ENCODE assay signal across 12 mouse cellular contexts in genomic region chr11:87309329-87310074, GRCm38 (mm10). TPM values are rescaled to one million over a fixed set of nuclear protein-coding genes. Genes with fewer than 3 reads are reported as not detected.
DNase-seq lines count a peak whose midpoint lies in the region; ATAC-seq and TF ChIP-seq lines count a peak whose summit lies in the region.
"Had no signal": no experiment of that assay in that cellular context is flagged by ENCODE, and none has a peak within 500 bp of the region (broad histone marks: within the 10 kb centered on the region; RNA-seq: fewer than 3 reads in every experiment).

No protein-coding gene starts in this region.

- H3K4me3 ChIP-seq in liver, embryonic 15.5 days (replicated peaks): no peak overlapping the region
- H3K4me3 ChIP-seq in intestine, postnatal 0 days (ENCODE audit: low read depth, low read length): no peak overlapping the region
- H3K4me3 ChIP-seq in hindbrain, embryonic 13.5 days: no peak overlapping the region
- H3K4me3 ChIP-seq: embryonic facial prominence, embryonic 12.5 days; intestine, embryonic 15.5 days; limb, embryonic 15.5 days had no signal

- H3K4me1 ChIP-seq in liver, embryonic 15.5 days (replicated peaks): peaks cover 11% of the 10 kb centered on the region
- no peaks in the 10 kb centered on the region for H3K4me1 ChIP-seq in intestine, postnatal 0 days (replicated peaks; ENCODE audit: control insufficient read depth, insufficient read depth, low read length)
- no peaks in the 10 kb centered on the region for H3K4me1 ChIP-seq in hindbrain, embryonic 13.5 days (replicated peaks)
- H3K4me1 ChIP-seq: embryonic facial prominence, embryonic 12.5 days; intestine, embryonic 15.5 days; limb, embryonic 15.5 days had no signal

- H3K27ac ChIP-seq in liver, embryonic 15.5 days (replicated peaks): no peak overlapping the region; the same call in 1 of the 2 replicates
- no peak overlapping the region for H3K27ac ChIP-seq in intestine, postnatal 0 days (ENCODE audit: low read depth, low read length)
- no peak overlapping the region for H3K27ac ChIP-seq in hindbrain, embryonic 13.5 days
- H3K27ac ChIP-seq: embryonic facial prominence, embryonic 12.5 days; intestine, embryonic 15.5 days; limb, embryonic 15.5 days had no signal

- no peak overlapping the region for H3K9ac ChIP-seq in liver, embryonic 15.5 days
- H3K9ac ChIP-seq in intestine, postnatal 0 days (ENCODE audit: low read depth, low read length): no peak overlapping the region
- H3K9ac ChIP-seq in hindbrain, embryonic 13.5 days: no peak overlapping the region
- H3K9ac ChIP-seq: embryonic facial prominence, embryonic 12.5 days; intestine, embryonic 15.5 days; limb, embryonic 15.5 days had no signal

- peak; percentile 21 to 28 for DNase-seq in left cerebral cortex, adult 18-20 months (ENCODE audit: low spot score in 2 of 2)
- DNase-seq in left cerebral cortex, postnatal 10 days (ENCODE audit: extremely low spot score in 1 of 2, low spot score in 2 of 2): no peak
- peak; percentile 86 for DNase-seq in MEL-GATA-1-ER (ENCODE audit: extremely low read depth, low read depth)
- peak; percentile 1 for DNase-seq in c-Kit-negative CD71-positive TER-119-positive erythroid progenitor cells, embryonic 14.5 days (ENCODE audit: low read depth, low spot score)
- DNase-seq in kidney, postnatal 14 days: no peak

- ATAC-seq in liver, embryonic 15.5 days (ENCODE audit: insufficient read depth): peak; percentile 81
- ATAC-seq in intestine, postnatal 0 days: no peak
- ATAC-seq in hindbrain, embryonic 13.5 days (ENCODE audit: low FRiP score): no peak
- ATAC-seq: intestine, embryonic 15.5 days; midbrain, embryonic 16.5 days had no signal

- intact Hi-C loops in left cerebral cortex, postnatal 10 days (cut with DNase I): no loop called here

- no peak for TF ChIP-seq CTCF in intestine, postnatal 0 days (IDR thresholded peaks at IDR 0.05; ENCODE audit: low read depth)

- no peak overlapping the region; the same call in 1 of the 2 replicates for H3K4me2 ChIP-seq in liver, embryonic 15.5 days
- H3K4me2 ChIP-seq in intestine, postnatal 0 days (replicated peaks; ENCODE audit: low read depth): no peak overlapping the region
- H3K4me2 ChIP-seq in hindbrain, embryonic 13.5 days: no peak overlapping the region
- H3K4me2 ChIP-seq: embryonic facial prominence, embryonic 12.5 days; intestine, embryonic 15.5 days; limb, embryonic 15.5 days had no signal

- 27% methylated on average over 8 of the region's 8 CpGs for WGBS in liver, embryonic 15.5 days (ENCODE audit: insufficient replicate concordance)
- 62% methylated on average over 8 of the region's 8 CpGs for WGBS in intestine, postnatal 0 days
- 87% methylated on average over 8 of the region's 8 CpGs for WGBS in hindbrain, embryonic 13.5 days

- H3K27me3 ChIP-seq in liver, embryonic 15.5 days: no peaks in the 10 kb centered on the region
- H3K27me3 ChIP-seq in intestine, postnatal 0 days (replicated peaks; ENCODE audit: control insufficient read depth, insufficient read depth, low read length): no peaks in the 10 kb centered on the region
- H3K27me3 ChIP-seq in hindbrain, embryonic 13.5 days: no peaks in the 10 kb centered on the region
- H3K27me3 ChIP-seq: embryonic facial prominence, embryonic 12.5 days; intestine, embryonic 15.5 days; limb, embryonic 15.5 days had no signal

- H3K9me3 ChIP-seq in liver, embryonic 15.5 days (replicated peaks): no peaks in the 10 kb centered on the region
- no peaks in the 10 kb centered on the region for H3K9me3 ChIP-seq in intestine, postnatal 0 days (ENCODE audit: control insufficient read depth)
- no peaks in the 10 kb centered on the region for H3K9me3 ChIP-seq in hindbrain, embryonic 13.5 days
- H3K9me3 ChIP-seq: embryonic facial prominence, embryonic 12.5 days; intestine, embryonic 15.5 days; limb, embryonic 15.5 days had no signal

- no peaks in the 10 kb centered on the region for H3K36me3 ChIP-seq in liver, embryonic 15.5 days (replicated peaks)
- no peaks in the 10 kb centered on the region for H3K36me3 ChIP-seq in intestine, postnatal 0 days (ENCODE audit: control insufficient read depth, insufficient read depth)
- H3K36me3 ChIP-seq in hindbrain, embryonic 13.5 days: no peaks in the 10 kb centered on the region
- H3K36me3 ChIP-seq: embryonic facial prominence, embryonic 12.5 days; intestine, embryonic 15.5 days; limb, embryonic 15.5 days had no signal

RNA-seq across cellular contexts. Expression of gene Ppm1e, which starts 49.3 kb away (rescaled TPM):
- 100 to 1,000 TPM; 134 to 135 TPM for total RNA-seq in left cerebral cortex, adult 18-20 months (2021)
- 100 to 1,000 TPM; 173 to 181 TPM for total RNA-seq in left cerebral cortex, postnatal 10 days (2021)
- 1.7 and 2.0 TPM in 2 replicates for polyA plus RNA-seq in liver, embryonic 15.5 days (2015; fragmentation: Nextera tagmentation; extraction: Ambion mirVana)
- polyA plus RNA-seq in intestine, postnatal 0 days (2015; fragmentation: Nextera tagmentation; extraction: Ambion mirVana): 1.4 and 1.7 TPM in 2 replicates
- polyA plus RNA-seq in hindbrain, embryonic 13.5 days (2015; fragmentation: Nextera tagmentation; extraction: Ambion mirVana): 22.6 and 22.9 TPM in 2 replicates

Comparison
In these comparisons a context has a peak if more than half of its experiments do, and no peak if none do; other contexts are left out.
1. DNase-seq: peak in left cerebral cortex, adult 18-20 months (2 of 2), MEL-GATA-1-ER (single experiment) and c-Kit-negative CD71-positive TER-119-positive erythroid progenitor cells, embryonic 14.5 days (single experiment); none in left cerebral cortex, postnatal 10 days (0 of 2) and kidney, postnatal 14 days (single experiment).